Mouse (Mus musculus) liver, adult 2 months (tissue): ENCODE results near the gene Pcsk4.

Experiments used
- CTCF ChIP-seq: fragments of 200-500 bp; IDR thresholded peaks from 2 replicates; pipeline ENCODE4 v1.5.1; 2011; ENCODE audit warnings: low read depth, low read length, control low read depth
- POLR2A ChIP-seq: fragments of 200-500 bp; IDR thresholded peaks from 2 replicates; pipeline ENCODE4 v1.6.1; 2011; ENCODE audit warnings: low read length, control low read depth; ENCODE audit not compliant: insufficient read depth; ENCODE audit errors: extremely low read depth

DNA sequence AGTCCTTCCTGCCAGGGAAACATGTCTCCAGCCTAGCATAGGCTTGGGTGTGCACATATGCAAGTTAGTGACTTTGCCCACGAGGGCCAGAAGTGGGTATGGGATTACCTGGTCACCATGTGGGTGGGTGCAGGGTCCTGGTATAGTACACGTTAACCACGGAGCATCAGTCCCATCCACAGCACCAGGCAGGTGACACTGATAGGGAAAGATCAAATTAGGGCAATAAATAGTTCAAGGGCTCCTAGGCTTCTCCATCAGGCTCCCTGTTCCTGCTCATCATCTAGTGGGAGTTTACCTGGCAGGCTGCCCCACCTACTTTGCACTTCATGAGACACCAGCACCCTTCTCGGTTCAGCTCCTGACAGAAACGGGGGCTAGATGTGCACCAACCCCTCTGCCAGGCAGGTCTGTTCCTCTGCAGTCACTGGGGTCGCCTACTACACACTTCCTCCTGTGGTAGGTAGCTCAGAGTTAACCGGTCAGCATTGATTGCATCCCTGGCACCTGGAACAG is 34.5 kb downstream of the Pcsk4 start:
- TF ChIP-seq POLR2A, result no peak
- TF ChIP-seq CTCF, result no peak
